Mouse (Mus musculus) urinary bladder, postnatal 10 days (tissue): Measurements from ENCODE around the gene Wbp4.
A peak's percentile ranks its signal among the peaks of the same experiment; 100 is the strongest.
"Not testable (repeated sequence)": the region's sequence is repeated elsewhere in the genome, so short reads cannot be mapped to it uniquely, and the experiment has no call there.

Experiments
- DNase-seq: peaks from one replicate; pipeline ENCODE4 v3.0.0; 2022; ENCODE audit warnings: low spot score

The Wbp4 gene

DNA sequence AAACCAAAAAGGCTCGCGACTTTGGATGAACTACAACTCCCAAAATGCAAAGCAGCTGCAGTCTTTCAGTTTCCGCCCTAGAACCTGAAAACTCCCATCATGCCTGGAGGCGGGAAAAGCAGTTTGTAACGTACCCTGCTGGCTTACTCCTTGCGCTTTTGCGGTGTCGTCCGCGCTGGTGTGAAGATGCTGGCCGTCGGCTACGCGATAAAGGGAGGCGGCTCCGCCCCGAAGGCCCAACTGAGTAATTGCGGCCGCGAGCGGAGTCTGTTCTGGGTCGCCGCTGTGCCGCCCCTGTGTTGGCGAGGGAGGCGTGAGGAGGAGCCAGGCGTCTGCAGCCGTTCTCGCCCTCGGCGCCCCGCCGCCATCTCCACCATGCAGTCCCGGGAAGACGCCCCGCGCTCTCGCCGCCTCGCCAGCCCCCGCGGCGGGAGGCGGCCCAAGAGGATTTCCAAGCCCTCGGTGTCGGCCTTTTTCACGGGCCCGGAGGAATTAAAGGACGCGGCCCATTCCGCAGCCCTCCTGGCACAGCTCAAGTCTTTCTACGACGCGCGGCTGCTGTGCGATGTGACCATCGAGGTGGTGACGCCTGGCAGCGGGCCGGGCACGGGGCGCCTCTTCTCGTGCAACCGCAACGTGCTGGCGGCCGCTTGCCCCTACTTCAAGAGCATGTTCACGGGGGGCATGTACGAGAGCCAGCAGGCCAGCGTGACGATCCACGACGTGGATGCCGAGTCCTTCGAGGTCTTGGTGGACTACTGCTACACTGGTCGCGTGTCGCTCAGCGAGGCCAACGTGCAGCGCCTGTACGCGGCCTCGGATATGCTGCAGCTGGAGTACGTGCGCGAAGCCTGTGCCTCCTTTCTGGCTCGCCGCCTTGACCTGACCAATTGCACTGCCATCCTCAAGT is 29.4 kb downstream of the Wbp4 start, which contains the start of gene Kbtbd6:
Gene Kbtbd6 (plus strand): TSS at position 155 of the 910 bp plus-strand sequence.
- DNase-seq, result peak; percentile 16

DNA sequence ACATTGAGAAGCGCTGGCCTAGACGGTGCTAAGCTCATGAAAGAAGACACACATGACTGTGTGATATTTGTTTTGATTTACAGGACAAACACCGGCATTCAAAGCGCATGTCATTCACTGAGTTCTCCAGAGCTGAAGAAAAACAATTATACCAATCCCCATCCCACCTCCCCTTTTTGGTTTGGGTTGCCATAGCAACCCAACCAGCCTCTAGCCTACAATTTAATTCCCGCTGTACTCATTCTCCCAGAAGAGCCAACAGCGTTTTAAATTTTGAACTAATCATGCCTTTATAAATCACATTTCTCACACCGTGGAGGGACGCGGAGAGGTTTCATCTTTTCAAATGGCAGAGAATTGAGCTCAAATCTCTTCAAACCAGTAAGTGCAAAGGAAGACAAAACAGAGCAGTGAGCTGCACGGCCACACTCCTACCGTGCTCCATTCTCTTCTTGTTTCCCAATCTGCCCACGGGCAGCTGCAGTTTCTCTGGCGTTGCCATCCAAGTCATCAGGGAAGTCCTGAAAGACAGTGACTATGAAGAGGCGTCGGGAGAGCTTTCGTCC is 36.2 kb downstream of the Wbp4 start:
- DNase-seq, result no peak

DNA sequence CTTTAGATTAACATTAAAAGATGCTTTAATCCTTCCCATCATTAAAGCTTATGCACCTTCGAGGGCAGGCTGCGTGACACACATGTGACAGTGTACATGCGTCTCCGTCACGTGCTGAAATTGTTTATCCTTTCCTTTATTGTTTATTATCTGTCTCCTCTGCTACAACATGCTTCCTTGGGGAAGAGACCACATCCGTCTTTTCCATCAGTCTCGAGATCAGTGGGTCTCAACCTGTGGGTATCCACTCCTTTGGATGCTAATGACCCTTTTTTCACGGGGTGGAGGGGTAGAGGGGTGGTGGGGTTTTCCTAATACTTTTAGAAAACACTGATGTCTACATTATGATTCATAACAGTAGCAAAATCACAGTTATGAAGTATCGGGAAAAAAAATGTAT is 36.7 kb downstream of the Wbp4 start:
- DNase-seq, result no peak

DNA sequence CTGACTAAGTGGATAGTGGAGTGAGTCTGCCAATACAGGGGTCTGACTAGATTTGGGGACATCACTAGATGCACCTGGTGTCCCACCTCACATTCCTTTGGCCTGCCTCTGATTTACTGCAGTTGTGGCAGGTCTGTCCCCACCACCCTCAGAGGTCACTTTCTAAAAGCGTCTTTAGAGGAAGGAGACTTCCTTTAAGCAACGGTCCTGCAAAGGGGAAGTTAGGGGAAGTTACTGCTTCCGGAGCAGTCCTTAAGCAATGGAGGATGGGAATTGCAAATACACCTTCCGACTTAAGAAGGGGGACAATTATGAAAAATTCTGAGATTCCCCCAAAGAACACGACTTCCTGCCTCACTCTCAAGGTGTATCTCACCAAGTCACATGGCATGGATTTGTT is 39.9 kb downstream of the Wbp4 start:
- no peak for DNase-seq

DNA sequence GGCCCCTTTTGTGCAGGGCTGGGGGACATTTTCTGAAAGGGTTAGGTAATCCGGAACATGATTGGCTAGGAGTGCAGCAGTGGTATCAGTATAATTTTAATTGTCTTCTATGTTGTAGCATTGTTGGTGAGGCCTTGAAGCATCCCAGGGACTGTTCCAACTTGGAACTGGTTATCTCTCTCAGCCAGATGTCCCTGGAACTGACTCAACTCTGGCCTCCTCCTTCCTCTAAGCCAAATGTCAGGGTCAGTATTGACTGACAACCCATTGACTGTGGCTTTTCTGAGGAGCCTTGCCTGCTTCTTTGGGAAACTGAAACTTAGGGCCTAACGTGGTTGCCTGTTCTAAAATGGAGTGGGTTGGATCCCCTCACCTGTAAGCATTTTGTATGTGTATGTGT is 40.7 kb downstream of the Wbp4 start:
- DNase-seq, result no peak

DNA sequence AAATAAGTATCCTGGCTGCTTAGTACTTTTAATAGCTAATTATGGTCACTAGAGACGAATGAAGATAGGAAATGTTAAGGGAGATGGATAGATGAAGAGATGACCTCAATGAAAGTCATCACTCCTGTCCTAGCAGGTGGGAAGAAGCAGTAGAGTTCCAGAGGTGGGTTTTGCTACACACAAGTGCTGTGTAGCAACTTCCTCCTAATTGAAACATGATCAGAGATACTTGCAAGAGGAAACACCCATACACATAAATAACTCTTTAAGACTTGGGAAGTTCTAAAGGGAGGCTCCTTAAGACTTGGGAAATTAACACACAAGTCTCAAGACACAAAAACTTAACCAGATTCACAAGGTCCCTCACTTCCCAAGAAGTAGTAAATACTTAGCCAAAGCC is 47.3 kb downstream of the Wbp4 start:
- DNase-seq, result no peak

DNA sequence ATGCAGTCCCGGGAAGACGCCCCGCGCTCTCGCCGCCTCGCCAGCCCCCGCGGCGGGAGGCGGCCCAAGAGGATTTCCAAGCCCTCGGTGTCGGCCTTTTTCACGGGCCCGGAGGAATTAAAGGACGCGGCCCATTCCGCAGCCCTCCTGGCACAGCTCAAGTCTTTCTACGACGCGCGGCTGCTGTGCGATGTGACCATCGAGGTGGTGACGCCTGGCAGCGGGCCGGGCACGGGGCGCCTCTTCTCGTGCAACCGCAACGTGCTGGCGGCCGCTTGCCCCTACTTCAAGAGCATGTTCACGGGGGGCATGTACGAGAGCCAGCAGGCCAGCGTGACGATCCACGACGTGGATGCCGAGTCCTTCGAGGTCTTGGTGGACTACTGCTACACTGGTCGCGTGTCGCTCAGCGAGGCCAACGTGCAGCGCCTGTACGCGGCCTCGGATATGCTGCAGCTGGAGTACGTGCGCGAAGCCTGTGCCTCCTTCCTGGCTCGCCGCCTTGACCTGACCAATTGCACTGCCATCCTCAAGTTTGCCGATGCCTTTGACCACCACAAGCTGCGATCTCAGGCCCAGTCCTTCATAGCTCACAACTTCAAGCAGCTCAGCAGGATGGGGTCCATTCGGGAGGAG is 54.5 kb downstream of the Wbp4 start:
- not testable (repeated sequence) for DNase-seq

DNA sequence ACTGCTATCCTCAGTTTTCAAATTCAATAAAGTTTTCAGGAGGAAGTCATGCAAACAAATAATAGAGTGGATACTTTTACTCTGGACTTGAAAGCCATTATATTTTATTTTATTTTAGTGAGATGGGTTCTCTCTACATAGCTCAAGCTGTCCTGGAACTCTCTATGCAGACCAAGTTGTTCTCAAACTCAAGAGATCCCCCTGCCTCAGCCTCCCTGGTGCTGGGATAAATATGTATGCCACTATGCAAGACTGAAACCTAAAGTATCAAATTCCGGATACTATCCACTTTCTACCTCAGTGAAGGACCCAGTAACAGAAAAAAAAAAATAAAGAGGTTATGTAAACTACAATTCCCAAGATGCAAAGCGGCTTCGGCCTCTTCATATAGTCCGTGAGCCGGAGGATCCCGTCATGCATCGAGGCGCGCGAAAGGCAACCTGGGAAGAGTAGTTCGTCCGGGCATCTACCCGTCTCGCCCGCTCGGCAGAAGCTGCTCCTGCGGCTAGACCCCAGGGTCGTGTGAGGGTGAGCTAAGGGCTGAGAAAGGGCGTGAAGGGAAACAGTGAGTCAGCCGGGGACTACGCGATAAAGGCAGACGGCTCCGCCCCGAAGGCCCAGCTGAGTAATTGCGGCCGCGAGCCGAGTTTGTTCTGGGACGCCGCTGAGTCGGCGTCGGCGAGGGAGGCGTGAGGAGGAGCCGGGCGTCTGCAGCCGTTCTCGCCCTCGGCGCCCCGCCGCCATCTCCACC is 55.2 kb downstream of the Wbp4 start, which contains the start of gene Kbtbd7:
Gene Kbtbd7 (plus strand): TSS at position 533 of the 751 bp plus-strand sequence.
- peak; percentile 79 for DNase-seq

DNA sequence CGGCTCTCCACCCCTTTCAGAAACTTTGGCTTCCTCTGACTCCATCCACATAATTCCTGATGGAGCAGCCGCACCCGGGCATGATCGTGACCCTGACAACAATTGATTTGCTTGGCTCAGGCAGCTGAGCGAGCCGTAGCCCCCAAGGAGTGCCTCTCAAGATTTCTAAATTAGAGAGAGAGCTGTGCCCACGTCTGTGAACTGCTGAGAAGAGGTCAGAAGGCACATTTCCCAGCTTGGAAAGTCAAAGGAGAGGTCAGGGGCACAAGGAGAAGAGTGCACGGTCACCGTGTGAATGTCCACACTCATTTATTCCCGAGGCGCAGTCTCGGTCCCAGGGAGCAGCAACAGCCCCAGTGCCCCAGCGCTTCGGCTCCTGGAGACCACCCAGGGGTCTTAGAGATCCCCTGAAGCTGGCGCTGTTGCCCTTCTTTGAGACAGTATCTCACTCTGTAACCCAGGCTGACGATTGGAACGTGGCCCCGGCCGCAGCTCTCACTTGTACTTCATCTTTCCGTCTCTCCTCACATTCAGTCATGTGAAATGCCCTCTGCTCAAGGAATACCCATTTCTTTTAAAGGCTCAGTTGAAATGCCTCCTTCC is 61.1 kb downstream of the Wbp4 start:
- DNase-seq, result no peak

DNA sequence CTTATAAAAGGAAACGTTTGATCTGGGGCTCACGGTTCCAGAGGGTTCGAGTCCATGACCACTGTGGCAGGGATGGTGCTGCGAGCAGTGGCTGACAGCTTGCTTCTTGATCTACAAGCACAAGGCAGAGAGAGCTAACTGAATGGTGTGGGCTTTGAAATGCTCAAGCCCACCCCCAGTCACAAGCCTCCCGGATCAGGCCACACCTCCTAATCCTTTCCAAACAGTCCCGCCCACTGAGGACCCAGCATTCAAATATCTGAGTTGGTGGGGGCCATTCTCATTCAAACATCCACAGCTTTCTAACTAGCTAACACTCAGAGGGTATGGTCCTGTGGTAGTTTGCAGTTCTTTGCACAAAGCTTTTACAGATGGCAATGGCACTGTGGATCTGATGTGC is 68.2 kb downstream of the Wbp4 start:
- DNase-seq, result no peak

DNA sequence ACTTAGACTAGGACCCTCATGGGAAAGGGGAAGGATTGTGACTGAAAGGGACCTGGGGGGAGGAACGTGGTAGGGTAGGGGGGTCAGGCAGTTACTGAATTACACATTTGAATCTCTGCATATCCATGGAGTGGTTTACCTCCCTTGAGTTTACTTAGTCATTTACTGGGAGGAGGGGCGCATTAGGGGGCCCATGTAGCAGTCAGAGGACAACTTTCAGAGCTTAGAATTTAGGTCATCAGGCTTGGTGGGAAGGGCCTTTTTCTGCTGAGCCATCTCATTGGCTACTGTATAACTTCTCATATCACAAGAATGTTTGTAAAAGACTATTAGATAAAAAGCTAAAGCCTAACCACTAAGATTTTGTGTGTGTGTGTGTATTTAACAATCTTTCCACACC is 70.7 kb downstream of the Wbp4 start:
- DNase-seq, result no peak
